Mouse (Mus musculus): ENCODE measurements around the gene Cdyl. TPM values are rescaled to one million over a fixed set of nuclear protein-coding genes. Genes with fewer than 3 reads are reported as not detected.
A peak's percentile ranks its signal among the peaks of the same experiment; 100 is the strongest.
"Not testable (repeated sequence)": the region's sequence is repeated elsewhere in the genome, so short reads cannot be mapped to it uniquely, and the experiment has no call there.

Gene Cdyl
- total RNA-seq, 2 experiments from 2014 or later = 23.3 to 26.8 TPM

DNA sequence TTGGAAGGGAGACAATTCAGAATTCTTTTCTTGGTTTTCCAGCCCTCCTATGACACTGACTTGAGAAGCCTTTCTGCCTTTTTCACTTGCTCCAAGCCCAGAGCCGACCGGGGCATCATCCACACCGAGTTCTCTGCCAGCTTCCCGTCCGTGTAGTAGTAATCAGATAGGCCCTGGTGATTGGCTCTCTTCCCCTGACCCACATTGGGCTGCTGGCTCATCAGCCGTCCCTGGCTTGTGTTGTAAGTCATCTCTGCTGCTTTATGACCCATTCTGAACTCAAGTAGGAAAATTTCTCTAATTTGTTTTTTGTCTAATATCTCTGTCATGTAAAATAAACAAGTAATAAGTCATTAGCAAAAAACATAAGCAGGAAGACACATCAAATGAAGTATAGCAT is 173.0 kb downstream of the Cdyl start:
- no peak for DNase-seq (ENCODE audit: low spot score in 2 of 2)

DNA sequence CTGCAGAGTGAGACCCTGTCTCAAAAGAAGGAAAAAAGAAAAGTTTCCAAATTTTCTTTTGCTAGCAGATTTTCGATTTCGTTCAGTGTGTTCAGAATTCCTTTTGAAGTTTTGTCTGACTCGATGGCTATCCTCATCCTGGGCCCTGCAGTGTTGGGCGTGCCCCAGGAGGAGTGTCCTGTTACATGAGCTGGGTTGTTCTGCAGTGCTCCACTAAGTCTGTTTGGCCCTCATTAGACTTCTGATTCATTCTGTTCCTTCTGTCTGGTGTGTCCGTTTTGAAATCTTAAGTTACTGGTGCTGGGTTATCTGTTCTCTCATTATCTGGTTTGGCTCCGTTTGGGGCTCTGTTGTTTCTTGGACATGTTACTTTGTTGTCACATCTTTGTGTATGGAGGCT is 174.3 kb downstream of the Cdyl start:
- DNase-seq (ENCODE audit: low spot score in 2 of 2) = no peak

DNA sequence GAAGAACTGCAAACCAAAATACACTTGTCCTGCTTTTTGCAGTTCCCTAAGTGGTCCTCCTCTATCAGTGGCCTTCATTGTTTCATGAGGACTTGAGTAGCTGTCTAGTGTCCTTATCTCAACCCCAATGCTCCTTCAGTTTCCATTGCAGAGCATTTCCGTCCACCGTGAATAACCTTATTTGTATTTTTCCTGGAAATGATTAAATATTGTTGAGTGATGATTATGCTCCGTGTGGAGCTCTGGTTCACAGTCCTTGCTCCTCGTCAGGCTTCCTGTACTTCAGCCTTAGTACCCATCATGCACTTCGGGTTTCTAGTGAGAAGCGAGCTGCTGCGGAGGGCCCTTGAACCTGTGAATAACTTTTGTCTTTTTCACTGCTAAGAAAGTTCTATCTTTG is 176.0 kb downstream of the Cdyl start:
- DNase-seq (ENCODE audit: low spot score in 2 of 2) = no peak

DNA sequence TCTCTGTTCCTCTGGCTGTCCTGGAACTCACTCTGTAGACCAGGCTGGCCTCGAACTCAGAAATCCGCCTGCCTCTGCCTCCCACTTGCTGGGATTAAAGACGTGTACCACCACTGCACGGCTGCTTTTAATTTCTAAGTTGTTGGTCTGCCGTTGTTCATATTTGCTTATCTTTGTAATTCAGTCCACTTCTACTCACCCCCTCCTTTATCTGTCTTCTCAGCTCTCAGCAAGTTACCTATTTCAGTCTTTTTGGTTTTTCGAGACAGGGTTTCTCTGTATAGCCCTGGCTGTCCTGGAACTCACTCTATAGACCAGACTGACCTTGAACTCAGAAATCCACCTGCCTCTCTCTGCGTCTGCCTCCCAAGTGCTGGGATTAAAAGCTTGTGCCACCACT is 176.9 kb downstream of the Cdyl start:
- not testable (repeated sequence) for DNase-seq (ENCODE audit: low spot score in 2 of 2)

DNA sequence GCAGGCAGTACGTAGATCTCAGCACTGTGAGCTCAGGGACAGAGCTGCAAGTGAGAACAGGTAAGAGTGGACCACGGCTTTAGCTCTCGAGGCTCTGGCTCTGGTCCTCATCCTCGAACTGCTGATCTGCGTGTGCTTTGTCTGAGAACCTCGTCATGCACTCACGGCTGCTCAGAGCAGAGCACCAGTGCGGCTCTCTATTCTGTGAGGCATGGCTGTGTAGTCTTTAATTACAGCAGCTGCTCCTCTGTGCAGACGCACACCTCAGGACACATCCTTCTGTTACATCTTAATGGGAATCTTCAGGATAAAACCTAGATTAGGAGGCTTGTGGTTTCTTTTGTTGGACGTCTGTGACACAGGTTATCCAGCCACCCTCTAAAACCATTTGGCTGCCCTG is 180.5 kb downstream of the Cdyl start:
- no peak for DNase-seq (ENCODE audit: low spot score in 2 of 2)

DNA sequence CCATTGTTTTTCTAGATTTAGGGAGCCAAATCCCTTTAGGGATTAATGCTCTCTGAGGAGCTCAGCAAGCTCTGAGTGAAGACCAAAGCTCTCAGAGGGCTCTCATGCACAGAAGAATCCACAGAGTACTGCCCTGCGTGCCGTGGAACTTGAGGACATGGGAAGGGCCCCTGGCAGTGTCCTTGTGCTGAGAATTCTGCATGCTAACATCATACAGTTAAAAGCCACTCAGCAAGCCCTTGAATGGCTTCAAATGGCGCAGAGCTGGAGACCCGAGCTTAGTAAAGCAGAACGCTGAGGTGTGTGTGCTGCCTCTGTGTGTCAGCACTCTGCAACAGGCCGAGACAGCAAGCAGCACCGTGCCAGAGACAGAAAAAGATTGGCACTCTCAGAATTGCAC is 183.8 kb downstream of the Cdyl start:
- DNase-seq (ENCODE audit: low spot score in 2 of 2) = no peak

DNA sequence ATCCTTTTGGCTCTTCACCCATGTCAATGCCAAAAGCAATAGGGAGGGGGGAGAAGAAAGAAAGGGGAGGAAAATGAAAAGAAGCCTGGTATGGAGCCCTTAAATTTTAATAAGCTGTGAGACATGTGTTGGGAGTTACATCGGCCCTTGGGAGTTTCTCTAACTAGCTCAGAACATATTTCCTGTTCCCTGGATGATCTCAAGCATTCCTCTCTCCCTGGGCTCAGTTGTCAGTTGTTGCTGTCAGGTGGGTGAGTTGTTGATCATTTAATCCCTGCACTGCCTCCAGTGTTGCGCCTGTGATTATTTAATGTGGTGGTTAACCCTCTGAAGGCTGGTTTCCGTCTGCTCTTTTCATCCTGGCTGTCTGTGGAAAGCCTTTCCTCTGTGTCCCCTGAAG is 185.7 kb downstream of the Cdyl start:
- DNase-seq (ENCODE audit: low spot score in 2 of 2) = no peak

DNA sequence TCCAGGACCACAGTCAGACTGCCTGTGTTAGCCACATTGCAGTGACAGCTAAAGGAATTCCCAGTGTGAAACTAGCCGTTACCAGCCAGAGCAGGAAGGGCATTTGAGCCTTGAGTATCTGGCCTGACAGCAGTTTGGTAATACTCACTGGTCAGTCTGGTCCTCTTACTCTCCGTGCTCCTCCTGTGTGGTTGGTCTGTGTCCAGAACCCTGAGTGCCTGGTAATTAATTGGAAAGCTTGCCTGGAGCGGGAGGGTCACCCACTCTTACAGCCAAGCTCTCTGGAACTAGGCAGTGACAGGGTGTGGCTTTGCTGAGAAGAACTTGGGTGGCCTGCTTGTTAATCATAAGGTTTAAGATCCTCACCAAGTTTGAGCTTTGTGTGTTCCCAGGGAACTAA is 189.1 kb downstream of the Cdyl start:
- DNase-seq (ENCODE audit: low spot score in 2 of 2) = no peak

DNA sequence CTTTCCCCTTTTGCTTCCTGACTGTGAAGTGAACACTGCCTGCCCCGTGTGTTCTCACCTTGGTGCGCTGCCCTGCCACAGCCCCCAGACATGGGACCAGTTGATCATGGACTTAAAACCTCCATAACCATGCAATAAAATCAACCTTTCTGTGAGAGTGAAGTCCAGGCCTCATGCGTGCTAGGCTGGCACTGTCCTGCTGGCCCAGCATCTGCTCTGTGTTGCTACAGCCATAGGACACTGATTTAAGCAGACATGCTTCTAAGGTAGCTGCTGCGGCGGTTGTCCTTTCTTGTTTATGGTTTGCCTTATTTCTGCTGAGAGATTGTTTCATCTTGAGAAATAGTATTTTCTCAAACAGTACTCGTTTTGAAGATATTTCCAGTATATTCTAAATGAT is 191.9 kb downstream of the Cdyl start:
- no peak for DNase-seq (ENCODE audit: low spot score in 2 of 2)

DNA sequence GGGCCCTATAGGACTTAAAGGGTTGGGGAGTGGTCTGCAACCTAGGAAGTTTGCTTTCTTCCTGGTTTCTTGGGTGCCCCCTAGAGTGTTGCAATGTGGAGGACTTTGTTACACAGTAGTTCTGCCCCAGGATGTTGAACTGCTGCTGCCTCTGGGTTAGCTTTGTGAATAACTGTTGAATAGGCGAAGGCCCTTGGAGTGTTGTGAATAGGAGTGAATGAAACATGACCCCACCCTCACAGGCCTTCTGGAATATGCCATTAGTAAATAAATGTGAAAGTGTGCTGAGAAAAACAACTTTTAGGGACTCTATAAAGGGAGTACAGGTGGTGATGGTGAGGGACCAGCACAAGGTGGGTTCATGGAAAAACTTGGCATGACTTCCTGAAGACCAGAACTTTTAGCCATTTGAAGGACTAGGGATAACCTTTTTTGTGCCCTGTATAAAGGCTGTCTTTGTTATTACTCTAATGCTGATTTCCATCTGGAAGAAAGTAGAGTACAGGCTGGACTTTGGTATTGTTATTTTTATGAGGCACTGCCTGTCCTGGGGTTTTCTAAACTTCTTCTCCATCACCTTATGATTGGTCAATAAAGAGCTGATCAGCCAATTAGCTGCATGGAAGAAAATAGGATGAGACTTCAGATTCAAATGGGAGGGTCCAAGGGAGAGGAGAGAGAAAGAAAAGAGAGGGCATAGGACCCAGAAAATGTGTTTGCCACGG is 193.4 kb downstream of the Cdyl start:
- DNase-seq (ENCODE audit: low spot score in 2 of 2) = no peak

DNA sequence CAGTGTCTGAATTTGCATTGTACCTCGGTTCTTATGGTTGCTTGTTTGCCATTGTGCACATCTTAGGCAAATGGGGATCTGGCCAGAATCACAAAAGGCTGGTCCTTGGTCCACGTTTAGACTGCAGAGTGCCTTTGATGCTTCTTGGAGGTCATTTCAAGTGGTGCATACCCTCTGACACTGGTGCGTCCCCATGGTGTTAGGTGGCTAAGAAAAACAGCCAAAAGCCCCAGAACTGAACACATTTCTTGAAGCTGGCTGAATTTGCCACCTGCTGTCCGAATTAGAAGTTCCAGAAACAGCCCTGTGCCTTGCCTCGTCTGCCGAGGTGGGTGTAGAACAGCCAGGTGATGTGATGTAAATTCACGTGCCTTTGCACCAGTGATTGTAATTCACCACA is 197.9 kb downstream of the Cdyl start:
- DNase-seq (ENCODE audit: low spot score in 2 of 2) = no peak

DNA sequence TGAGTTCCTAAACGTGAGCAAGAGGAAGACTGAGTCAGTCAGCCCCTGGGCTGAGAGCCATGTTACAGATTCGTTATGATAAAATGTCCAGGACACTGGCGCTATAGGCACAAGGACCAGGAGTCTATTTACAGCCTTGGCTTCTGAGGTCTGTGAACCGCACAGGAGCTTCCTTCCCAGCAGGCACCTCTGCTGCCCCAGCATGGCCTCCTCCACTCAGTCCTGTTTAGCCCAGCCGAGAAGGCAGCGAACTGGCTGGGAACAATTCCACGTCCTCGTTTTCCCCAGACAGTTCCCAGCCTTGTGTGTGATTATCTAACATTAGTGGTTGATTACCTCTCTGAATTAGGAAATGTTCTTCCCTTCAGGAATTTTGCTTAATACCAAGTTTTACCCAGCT is 201.3 kb downstream of the Cdyl start:
- no peak for DNase-seq (ENCODE audit: low spot score in 2 of 2)

DNA sequence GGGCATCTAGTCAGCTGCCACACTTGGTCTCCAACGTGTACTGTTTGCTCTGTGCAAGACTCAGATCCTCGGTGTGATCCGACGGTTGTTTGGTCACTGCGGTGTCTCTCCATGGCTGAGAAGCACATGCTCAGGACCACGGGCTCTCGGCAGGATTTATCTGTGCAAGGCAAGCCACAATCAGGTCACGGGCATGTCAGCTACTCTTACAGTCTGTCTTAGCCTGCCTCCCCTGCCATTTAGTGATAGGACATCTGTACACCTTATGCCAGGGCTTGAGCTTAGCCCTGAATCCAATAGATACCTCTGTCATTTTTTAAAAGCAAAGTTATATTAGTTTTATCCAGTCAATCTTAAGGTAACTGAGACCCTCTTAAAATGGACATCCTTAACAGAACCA is 211.0 kb downstream of the Cdyl start:
- no peak for DNase-seq (ENCODE audit: low spot score in 2 of 2)

DNA sequence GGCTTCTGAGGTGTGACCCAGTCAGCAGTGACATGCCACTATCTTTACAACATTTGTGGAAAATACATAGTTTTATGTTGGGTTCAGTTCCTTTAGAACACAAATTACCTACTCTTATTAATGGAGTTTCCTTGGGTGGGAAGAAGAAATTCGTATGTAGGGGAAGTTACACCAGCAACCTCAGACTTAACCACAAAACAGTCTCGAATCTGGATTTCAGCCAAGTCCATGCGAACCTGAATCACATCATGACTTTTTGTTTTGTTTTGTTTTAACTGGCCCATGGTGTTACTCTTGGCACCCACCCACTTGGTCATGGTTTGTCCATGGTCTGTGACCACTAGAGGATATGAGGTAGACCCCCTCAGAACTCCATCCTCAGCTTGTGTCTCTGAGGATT is 211.5 kb downstream of the Cdyl start:
- no peak for DNase-seq (ENCODE audit: low spot score in 2 of 2)

DNA sequence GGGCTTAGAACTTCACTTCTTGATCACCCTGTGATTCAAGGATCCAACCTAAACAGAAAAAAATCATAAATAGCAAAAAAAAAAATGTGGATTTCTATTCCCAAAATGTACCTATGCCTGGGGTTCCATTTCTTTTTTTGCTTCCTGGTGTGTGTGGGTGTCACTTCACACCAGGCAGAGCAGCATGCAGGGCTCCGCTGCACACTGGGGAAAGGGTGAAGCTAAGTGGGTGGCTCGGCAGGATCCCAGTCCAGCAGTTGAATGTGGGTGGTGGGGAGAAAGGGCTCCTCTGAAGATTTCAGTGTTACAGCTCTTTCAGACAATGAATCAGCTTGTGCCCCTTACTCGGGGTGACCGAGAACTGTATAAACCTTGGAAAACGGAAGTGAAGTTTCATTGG is 215.8 kb downstream of the Cdyl start:
- no peak for DNase-seq (ENCODE audit: low spot score in 2 of 2)

DNA sequence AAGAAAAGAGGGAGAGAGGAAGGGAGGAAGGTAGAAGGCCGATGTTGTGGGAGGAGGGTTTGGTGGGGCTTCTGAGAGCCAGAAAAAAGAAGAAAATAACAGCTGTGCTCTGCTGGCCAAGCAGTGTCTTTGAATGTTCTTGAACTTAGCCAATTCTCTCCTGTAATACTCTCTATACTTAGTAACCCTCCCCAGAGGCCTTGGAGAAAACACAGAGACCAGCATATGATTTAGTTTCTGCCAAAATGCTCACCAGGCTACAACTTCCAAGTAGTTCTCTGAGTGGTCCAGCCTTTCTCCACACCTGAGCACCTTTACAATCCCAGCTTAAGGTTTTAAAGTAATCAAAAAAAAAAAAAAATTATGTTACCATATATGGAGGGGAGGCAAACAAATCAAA is 218.6 kb downstream of the Cdyl start:
- no peak for DNase-seq (ENCODE audit: low spot score in 2 of 2)

DNA sequence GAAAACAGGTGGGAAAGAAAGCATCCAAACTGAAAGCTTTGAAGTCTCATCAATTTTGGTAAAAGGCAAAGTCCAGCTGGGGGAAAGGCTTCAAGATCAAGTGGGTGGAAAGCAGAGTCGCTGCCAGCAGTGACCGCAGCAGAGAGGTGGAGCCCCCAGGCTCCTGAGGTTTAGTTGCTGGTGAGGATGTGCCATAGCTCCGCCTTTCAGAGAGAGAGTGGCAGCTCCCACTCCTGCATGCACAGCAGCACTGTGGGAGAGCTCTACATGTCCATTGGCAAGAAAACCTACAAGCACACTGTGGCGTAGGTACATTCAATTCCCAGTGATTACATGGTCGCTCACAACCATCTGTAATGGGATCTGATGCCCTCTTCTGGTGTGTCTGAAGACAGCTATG is 219.4 kb downstream of the Cdyl start:
- no peak for DNase-seq (ENCODE audit: low spot score in 2 of 2)

DNA sequence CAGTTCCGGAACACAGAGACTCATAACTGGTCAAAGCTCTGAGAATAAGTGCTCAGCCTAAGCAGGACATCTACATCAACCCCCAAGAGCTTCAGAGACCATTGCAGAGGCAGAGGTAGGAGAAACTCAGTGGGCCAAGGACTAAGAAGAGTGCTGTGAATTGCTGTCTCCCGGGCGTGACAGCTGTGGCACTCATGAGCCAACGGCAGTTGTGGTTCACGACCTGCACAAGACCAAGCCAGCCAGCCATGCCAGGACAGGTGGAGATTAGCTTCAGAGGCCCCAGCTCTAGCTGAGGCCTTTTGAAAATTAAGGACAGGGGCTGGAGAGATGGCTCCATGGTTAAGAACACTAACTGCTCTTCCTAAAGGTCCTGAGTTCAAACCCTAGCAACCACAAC is 219.9 kb downstream of the Cdyl start:
- no peak for DNase-seq (ENCODE audit: low spot score in 2 of 2)

DNA sequence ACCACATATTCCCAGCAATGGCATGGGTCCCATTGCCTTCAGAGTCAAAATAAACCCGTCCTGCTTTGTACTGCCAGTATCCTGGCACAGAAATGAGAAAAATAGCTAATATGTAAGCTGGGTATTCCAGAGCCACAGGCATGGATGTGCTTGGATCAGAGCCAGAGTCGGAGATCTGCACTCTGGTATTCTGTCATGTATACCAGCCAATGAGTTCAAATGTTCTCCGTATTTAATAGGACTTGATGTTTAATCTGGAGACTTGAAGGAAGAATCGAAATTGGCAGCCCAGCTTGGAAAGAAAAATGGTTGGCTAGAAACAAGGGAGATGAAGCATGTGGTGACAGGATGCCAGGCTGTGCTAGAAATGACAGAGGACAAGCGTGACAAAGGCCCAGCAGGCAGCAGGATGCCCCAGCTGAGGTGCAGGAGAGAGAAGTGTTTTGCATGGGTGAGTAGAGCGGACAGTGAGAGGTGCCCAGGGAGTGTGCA is 221.0 kb downstream of the Cdyl start:
- no peak for DNase-seq (ENCODE audit: low spot score in 2 of 2)

DNA sequence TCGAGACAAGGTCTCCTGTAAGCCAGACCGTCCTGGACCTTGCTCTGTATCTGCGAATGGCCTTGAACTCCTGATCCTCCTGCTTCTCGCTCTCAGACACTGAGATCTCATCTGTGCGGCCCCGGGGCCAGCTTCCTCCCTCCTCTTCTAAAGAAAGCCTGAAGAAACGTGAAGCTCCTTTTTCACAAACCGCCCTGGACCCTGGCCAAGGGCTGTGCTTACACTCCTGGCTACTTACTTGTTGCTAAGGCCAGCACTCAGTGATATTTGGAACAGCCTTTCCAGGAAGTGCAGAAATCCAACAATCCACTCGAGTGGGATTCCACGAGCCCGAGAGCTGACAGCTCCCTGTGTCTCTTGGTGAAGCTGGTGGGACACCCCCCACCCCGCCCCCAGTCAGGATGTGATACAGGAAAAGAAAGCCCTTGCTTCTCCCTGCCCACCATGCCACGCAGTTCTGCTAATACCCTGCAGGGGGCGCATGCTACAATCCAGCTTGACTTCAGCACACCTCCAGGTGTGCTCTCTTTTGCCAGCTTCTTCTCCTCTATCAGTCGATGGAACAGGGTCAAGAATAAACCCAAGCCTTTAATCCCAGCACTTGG is 226.6 kb downstream of the Cdyl start:
- DNase-seq (ENCODE audit: low spot score in 2 of 2) = peak; percentile 41 to 63

DNA sequence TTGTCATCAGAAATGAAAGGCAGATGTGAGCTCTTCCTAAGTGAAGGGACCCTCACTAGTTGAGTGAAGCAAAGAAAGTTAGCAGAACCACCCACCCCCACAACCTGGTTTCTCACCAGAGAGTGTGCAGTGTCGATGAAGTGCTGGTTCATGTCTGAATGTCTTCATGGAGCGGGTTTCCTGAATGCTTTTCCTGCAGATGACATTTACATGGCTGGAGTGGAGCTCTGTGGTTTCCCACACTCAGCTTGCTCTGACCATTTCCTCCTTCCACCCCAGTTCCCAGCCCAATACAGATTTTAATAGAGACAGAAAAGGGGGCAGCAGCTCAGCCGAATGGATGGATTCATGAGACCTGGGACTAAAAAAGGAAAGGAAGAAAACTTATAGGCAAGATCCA is 233.2 kb downstream of the Cdyl start:
- no peak for DNase-seq (ENCODE audit: low spot score in 2 of 2)

DNA sequence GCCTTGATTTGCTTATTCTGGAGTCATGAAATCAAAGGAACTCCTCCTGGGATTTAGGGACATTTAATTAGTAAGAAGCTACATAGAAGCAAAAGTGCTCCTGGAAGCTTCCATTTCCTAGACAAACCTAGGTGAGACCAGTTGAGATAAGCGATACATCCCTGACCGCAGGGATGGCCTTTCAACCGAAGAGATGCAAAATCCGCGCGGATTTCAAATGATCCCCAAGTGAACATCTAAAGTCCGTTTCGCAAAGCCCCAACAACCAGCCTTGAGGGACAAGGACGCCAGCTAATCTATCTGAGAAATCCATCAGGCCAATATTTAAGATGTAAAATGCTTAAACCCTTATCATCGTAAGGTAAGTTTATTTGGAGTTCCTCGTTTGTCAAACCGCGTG is 245.7 kb downstream of the Cdyl start:
- no peak for DNase-seq (ENCODE audit: low spot score in 2 of 2)

DNA sequence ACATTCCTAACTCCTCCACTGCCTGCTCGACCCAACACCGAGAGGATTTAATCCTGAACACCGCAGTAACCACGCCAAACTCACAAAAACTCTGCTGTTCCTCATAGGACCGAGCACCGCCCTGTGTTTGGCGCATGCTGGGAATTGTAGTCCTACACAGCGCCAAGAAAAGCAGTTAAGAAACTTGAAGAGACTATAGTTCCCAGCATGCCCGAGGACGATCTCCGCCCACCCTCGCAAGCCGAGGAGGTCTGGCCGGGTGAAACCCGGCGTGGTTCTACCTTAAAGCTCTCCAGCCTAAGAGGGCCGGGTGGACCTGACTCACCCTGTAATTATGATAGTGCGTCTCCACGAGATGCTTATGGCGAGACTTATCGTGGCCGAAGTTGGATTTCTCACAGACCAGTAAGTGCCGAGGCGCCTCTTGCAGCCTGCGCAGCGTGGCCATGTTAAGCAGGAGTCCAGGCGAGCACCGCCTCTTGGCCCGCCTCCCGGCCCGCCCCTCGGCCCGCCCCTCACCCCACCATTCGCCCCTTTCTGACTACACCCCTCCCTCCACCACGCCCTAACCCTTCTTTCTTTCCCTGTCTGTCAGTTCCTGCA is 246.3 kb downstream of the Cdyl start, which contains the start of gene Rpp40:
Gene Rpp40, minus strand, starts transcription at position 481 of the 603 bp plus-strand sequence.
- DNase-seq (ENCODE audit: low spot score in 2 of 2) = peak; percentile 73 to 88
